Mouse (Mus musculus) midbrain, embryonic 12.5 days (tissue): ENCODE measurements around the gene Elmsan1. TPM values are rescaled to one million over a fixed set of nuclear protein-coding genes. Genes with fewer than 3 reads are reported as not detected.

Experiments
- ATAC-seq: fragments of 200-750 bp; cut with Nextera tagmentation; 2 replicates; pipeline ENCODE4 v1.8.0; 2017; ENCODE audit warnings: low read depth, moderate TSS enrichment, moderate library complexity; ENCODE audit not compliant: low FRiP score
- H3K27ac ChIP-seq: fragments of 300-500 bp; sonication (generic); replicated peaks from 2 replicates; pipeline ENCODE4 v1.5.1; 2016; ENCODE audit warnings: mild to moderate bottlenecking
- H3K27me3 ChIP-seq: fragments of 300-500 bp; sonication (generic); 2 replicates; pipeline ENCODE4 v1.6.1; 2016; ENCODE audit warnings: mild to moderate bottlenecking
- H3K36me3 ChIP-seq: fragments of 300-500 bp; sonication (generic); 2 replicates; pipeline ENCODE4 v1.6.1; 2016
- H3K4me1 ChIP-seq: fragments of 300-500 bp; sonication (generic); 2 replicates; pipeline ENCODE4 v1.6.1; 2016
- H3K4me2 ChIP-seq: fragments of 300-500 bp; sonication (generic); replicated peaks from 2 replicates; pipeline ENCODE4 v1.6.1; 2016; ENCODE audit warnings: mild to moderate bottlenecking, moderate library complexity
- H3K4me3 ChIP-seq: fragments of 300-500 bp; sonication (generic); 2 replicates; pipeline ENCODE4 v1.5.1; 2016; ENCODE audit warnings: mild to moderate bottlenecking
- H3K9ac ChIP-seq: fragments of 300-500 bp; sonication (generic); replicated peaks from 2 replicates; pipeline ENCODE4 v1.6.1; 2016; ENCODE audit warnings: mild to moderate bottlenecking, moderate library complexity
- H3K9me3 ChIP-seq: fragments of 300-500 bp; sonication (generic); 2 replicates; pipeline ENCODE4 v1.6.1; 2016; ENCODE audit warnings: mild to moderate bottlenecking
- WGBS: fragments of 180-500 bp; shearing (Covaris S2); methylation state at CpG from one replicate; pipeline ENCODE4 v1.1.7; 2016; 5-methylcytosine and 5-hydroxymethylcytosine counted together
- polyA plus RNA-seq: library from polyadenylated mRNA; unstranded; fragments of >200 nt; fragmentation: Nextera tagmentation; extraction: Ambion mirVana; gene quantifications from 2 replicates; pipeline ENCODE4 v1.2.1, GENCODE M21; 2016

The Elmsan1 gene
- polyA plus RNA-seq, 1 experiment from 2014 or later = 6.6 TPM

DNA sequence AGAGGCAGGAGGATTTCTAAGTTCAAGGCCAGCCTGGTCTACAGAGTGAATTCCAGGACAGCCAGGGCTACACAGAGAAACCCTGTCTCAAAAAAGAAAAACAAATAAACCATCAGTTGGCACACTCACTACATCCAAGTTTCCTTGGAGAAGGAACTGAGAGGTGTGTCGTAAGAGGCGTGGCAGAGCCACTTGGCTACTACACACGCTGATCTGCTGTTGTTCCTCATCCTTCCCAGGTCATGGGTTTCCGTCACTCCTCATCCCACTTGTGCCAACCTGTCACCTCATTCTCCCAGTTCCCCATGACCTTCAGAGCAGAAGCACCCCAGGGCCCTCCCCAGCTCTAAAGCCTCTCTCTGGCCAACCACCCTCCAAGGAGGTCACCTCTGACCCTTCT is 17.5 kb downstream of the Elmsan1 start:
- no peak overlapping the region for H3K27ac ChIP-seq
- peaks cover 13% of the 10 kb centered on the region; the same call in 1 of the 2 replicates for H3K4me1 ChIP-seq
- H3K27me3 ChIP-seq = 0 out of 2 replicates have a peak, but pooled peaks cover 2% of the 10 kb centered on the region
- H3K9me3 ChIP-seq = no peaks in the 10 kb centered on the region
- no peak overlapping the region for H3K4me3 ChIP-seq
- 99% methylated on average over 4 of the region's 4 CpGs for WGBS
- H3K36me3 ChIP-seq = no peaks in the 10 kb centered on the region
- H3K9ac ChIP-seq = no peak overlapping the region
- no peak overlapping the region for H3K4me2 ChIP-seq
- ATAC-seq = no peak

DNA sequence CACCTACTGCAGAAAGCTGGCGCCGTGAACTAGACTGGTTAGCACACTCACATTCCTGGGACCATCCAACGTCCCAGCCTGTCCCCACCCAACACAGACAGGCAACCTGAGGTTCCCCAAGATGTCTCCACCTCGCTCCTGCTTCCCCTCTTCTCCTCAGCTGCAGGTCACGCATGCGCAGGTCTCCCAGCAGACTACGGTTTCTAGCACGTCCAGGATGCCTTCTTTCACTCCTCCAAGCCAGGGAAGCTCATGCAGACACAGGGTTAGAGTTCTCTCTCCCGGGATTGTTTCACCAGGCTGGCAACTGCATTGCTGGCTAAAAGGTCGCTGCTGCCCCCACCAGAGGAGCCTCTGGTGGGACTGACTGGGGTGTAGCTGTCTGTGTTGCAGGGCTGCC is 19.8 kb downstream of the Elmsan1 start:
- no peak overlapping the region for H3K4me3 ChIP-seq
- no peak for ATAC-seq
- peaks cover 31% of the 10 kb centered on the region for H3K4me1 ChIP-seq
- H3K27ac ChIP-seq = no peak overlapping the region
- H3K27me3 ChIP-seq = peaks cover 13% of the 10 kb centered on the region; the same call in 1 of the 2 replicates
- no peaks in the 10 kb centered on the region for H3K36me3 ChIP-seq
- H3K9ac ChIP-seq = 0 out of 2 replicates have a peak overlapping the region, but pooled peaks have one; percentile 11
- H3K9me3 ChIP-seq = no peaks in the 10 kb centered on the region
- 68% methylated on average over 10 of the region's 10 CpGs for WGBS
- H3K4me2 ChIP-seq = no peak overlapping the region

DNA sequence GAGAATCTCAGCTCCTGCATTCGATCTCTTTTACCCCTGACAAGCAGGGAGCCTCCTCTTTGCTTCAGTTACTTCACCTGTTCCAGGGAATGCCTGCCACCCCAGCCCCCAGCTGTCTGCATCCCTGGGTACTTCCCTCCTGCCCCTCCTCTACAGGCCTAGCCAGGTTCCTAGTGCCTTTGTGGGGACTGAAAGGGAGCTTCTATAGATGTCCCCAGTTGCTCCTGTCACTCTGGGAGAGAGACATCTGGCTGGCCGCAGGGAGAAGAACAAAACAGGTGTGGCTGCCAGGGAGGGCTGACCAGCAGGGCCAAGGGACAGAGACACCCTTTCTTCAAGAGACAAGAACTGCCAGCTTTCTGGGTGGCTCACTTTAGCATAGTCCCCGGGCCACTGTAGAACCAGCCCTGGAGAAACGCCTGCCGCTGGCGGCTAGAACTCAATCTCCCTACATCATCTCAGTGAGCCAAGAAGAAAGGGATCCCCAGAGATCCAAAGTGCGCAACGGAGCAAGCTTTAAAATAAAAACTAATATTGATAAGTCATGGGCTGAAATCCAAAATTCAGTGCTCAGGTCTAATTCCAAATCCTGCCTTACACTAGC is 20.5 kb downstream of the Elmsan1 start:
- 56% methylated on average over 8 of the region's 8 CpGs for WGBS
- no peak overlapping the region for H3K4me2 ChIP-seq
- H3K9me3 ChIP-seq = no peaks in the 10 kb centered on the region
- no peak overlapping the region for H3K9ac ChIP-seq
- H3K4me1 ChIP-seq = peaks cover 31% of the 10 kb centered on the region
- no peaks in the 10 kb centered on the region for H3K36me3 ChIP-seq
- no peak for ATAC-seq
- H3K4me3 ChIP-seq = no peak overlapping the region
- peaks cover 13% of the 10 kb centered on the region; the same call in 1 of the 2 replicates for H3K27me3 ChIP-seq
- H3K27ac ChIP-seq = no peak overlapping the region

DNA sequence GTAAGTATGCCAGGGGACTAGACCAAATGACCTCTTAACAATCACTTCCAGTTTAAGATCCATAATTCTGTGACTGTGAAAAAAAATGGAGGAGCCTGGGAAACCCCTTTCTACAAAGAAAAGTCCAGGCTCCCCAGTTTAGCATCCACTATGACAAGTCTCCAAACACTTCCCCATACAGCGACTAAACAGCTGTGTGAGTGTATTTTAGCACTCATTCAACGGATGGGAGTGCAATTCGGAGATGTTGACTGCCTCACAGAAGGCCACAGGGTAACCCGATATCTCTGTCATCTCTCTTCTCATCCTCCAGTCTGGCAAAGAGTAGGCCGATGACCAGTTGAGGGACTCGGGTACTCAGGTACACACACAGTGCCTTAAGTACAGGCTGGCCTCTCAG is 23.5 kb downstream of the Elmsan1 start:
- Histone ChIP-seq H3K27me3 (peaks cover 13% of the 10 kb centered on the region; the same call in 1 of the 2 replicates), H3K4me3 (no peak overlapping the region), H3K27ac (no peak overlapping the region), H3K36me3 (no peaks in the 10 kb centered on the region), H3K4me2 (no peak overlapping the region), H3K9ac (no peak overlapping the region), H3K4me1 (peaks cover 54% of the 10 kb centered on the region), H3K9me3 (no peaks in the 10 kb centered on the region)
- no peak for ATAC-seq
- 51% methylated on average over 6 of the region's 6 CpGs for WGBS

DNA sequence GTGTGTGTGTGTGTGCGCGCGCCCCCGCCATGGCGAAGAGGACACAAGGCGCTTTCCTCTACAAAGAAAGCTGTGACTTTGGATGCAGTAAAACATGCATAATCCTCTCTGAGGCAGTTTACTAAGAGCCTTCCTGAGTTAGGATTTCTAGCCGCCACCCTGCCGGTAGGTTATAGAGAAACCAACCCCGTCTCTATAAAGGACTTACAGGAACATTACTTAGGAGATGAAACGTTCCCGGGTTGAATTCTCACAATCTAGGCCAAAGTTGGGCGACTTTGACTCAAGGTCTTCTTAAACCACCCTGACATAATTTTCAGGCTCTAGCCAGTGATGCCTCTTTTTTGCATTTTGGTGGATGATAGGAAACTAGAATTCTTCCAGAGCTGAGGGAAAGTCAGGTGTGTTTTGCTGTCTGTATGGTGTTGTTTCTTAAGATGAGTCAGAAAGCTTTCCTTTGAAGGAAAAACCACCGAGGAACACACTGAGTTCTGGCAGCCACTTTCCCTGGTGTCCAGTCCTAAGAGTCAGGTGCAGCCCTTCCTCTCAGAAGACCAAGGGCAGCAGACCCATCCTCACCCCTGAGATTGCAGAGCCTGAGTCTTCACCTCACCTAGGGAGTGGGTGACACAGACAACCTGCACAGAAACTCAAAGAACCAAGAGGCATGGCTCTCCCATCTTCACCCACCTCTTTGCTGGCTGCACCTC is 24.1 kb downstream of the Elmsan1 start:
- WGBS = 6% methylated on average over 10 of the region's 13 CpGs
- Histone ChIP-seq H3K4me3 (peak overlapping the region; percentile 78), H3K27ac (peak overlapping the region; percentile 89), H3K4me2 (peak overlapping the region; percentile 82), H3K9me3 (no peaks in the 10 kb centered on the region), H3K9ac (peak overlapping the region; percentile 90), H3K4me1 (peaks cover 60% of the 10 kb centered on the region), H3K27me3 (peaks cover 13% of the 10 kb centered on the region; the same call in 1 of the 2 replicates), H3K36me3 (no peaks in the 10 kb centered on the region)
- ATAC-seq = 0 out of 2 replicates have a peak, but pooled peaks have one; percentile 2

DNA sequence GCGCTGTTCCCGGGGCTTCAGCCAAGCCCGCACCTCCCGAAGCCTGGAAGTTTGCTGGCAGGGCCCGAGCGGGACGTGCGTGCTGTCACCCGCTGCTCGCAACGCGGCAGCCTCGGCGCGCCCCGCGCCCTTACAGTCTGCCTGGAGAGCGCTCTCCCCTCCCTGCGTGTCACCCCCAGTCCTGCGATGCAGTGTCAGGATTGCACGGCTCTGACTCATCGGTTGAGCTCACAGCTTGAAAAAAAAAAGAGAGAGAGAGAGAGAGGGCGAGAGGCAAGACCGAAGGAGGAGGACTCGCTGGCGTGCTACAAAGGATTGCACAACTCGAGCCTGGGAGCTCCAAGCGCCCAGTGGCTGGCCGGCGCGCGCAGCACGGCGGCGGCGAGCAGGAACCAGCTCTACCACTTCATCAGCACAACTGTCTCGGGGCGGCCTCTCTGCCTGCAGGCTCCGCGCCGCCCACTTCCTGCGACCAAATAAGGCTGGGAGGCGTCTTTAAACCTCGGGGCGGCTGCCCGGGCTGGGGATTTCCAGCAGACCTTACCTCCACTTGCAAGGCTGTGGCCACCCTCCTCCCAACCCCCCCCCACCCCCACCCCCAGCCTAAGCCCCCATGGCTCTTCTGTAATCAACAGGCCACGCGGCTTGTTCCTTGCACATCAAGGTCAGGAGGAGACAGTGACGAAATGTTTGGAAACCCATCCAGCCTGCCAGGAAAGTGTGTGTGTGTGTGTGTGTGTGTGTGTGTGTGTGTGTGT is 24.9 kb downstream of the Elmsan1 start:
- WGBS = under 1% methylated on average over 46 of the region's 49 CpGs
- H3K27ac ChIP-seq = peak overlapping the region; percentile 89
- H3K9me3 ChIP-seq = no peaks in the 10 kb centered on the region
- ATAC-seq = peak; percentile 85
- H3K9ac ChIP-seq = peak overlapping the region; percentile 90
- H3K4me3 ChIP-seq = peak overlapping the region; percentile 78
- H3K4me1 ChIP-seq = peaks cover 67% of the 10 kb centered on the region
- no peaks in the 10 kb centered on the region for H3K36me3 ChIP-seq
- H3K4me2 ChIP-seq = peak overlapping the region; percentile 82
- H3K27me3 ChIP-seq = peaks cover 13% of the 10 kb centered on the region; the same call in 1 of the 2 replicates

DNA sequence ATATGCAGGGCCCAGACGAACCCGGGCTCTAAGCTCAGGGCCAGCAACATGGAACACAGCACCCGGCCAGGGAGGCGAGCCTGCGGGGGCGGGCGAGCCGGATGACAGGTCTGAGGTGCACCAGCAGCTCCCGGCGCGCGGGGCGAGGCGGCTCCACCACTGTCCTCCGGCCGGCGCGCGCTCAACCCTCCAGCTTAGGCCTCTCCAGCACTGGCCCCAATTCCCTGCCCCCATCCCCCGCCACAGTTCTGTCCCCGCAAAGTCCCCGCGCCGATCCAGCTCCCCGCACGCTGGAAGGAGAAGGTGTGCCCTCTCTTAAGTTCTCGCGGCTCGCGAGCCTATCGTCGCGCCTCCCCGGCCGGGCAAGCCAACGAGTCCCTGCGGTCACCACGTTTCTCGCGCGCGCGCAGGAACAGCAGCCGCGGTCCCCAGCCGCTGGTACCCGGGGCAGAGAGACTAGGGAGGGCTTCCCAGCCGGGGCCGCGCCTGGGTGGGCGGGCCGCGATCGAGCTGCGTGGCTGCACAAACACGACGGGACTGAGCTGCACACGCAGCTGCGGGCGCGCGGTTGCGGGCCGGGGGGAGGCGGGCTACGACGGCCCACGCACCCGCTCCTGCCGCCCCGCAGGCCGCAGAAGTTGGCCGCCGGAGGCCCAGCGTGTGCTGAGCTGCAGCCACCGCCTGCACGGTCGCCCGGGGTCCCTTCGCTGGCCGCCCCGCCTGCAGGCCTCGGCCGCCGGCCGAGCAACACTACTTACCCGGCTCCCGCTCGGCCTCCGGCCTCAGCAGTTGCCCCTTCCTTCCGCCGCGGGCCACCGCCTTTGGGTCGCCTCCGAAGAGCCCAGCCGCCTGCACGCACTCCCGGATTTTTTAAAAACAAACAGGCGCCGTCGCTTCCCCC is 25.7 kb downstream of the Elmsan1 start:
- peaks cover 71% of the 10 kb centered on the region for H3K4me1 ChIP-seq
- ATAC-seq = peak; percentile 45

DNA sequence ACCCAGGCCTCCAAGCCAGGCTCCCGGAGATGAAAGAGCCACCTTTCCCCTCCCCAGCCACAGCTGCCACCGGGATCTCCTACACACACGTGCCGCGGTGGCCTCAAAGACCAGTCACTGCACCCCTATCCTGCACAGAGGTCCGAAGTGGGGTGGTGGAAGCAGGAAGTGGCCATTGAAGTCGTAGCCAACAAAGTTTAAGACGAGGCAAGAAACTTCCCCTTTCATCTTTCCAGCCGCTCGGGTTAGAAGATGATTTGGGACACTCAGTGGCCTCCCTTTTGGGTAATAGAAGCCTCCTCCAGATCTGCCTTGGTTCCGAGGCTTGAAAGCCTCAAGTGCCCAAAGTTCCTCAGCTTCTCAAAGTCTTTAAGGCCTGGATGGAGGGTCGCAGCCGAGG is 26.4 kb downstream of the Elmsan1 start:
- no peak for ATAC-seq
- Histone ChIP-seq H3K36me3 (no peaks in the 10 kb centered on the region), H3K4me2 (peak overlapping the region; percentile 82), H3K27me3 (peaks cover 18% of the 10 kb centered on the region), H3K4me3 (peak overlapping the region; percentile 78), H3K4me1 (peaks cover 71% of the 10 kb centered on the region), H3K9me3 (no peaks in the 10 kb centered on the region), H3K27ac (peak overlapping the region; percentile 89), H3K9ac (peak overlapping the region; percentile 90)
- WGBS = 3% methylated on average over 13 of the region's 13 CpGs

More for the DNA sequence above, 25.7 kb downstream of the Elmsan1 start:
- Histone ChIP-seq H3K9ac (peak overlapping the region; percentile 90), H3K4me2 (peak overlapping the region; percentile 82), H3K27ac (peak overlapping the region; percentile 89), H3K9me3 (no peaks in the 10 kb centered on the region), H3K4me3 (peak overlapping the region; percentile 78), H3K27me3 (peaks cover 16% of the 10 kb centered on the region), H3K36me3 (no peaks in the 10 kb centered on the region)
- whole genome bisulfite sequencing = under 1% methylated on average over 84 of the region's 102 CpGs

DNA sequence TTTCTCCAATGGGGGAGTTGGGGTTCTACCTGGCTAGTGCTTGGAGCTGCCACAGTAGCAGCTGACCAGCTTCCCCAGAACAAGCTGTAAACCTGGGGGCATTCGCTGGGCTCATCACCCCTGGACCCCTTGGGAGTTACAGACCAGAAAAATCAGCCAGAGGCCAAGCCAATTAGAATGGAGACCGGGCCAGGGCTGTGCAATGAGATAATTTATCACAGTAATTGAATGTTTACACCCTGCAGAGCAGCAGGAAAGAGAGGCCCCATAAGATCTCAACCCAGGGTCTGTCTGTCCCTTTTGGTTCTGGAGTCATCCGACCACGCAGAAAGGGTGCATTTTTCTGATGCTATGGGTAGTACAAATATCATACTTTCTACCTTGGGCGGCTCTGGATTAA is 26.9 kb downstream of the Elmsan1 start:
- H3K9ac ChIP-seq = peak overlapping the region; percentile 90
- no peak for ATAC-seq
- H3K9me3 ChIP-seq = no peaks in the 10 kb centered on the region
- H3K36me3 ChIP-seq = no peaks in the 10 kb centered on the region
- peaks cover 75% of the 10 kb centered on the region for H3K4me1 ChIP-seq
- H3K4me3 ChIP-seq = peak overlapping the region; percentile 78
- H3K27ac ChIP-seq = 0 out of 2 replicates have a peak overlapping the region, but pooled peaks have one; percentile 7
- 21% methylated on average over 5 of the region's 5 CpGs for WGBS
- H3K4me2 ChIP-seq = peak overlapping the region; percentile 82
- peaks cover 18% of the 10 kb centered on the region for H3K27me3 ChIP-seq

DNA sequence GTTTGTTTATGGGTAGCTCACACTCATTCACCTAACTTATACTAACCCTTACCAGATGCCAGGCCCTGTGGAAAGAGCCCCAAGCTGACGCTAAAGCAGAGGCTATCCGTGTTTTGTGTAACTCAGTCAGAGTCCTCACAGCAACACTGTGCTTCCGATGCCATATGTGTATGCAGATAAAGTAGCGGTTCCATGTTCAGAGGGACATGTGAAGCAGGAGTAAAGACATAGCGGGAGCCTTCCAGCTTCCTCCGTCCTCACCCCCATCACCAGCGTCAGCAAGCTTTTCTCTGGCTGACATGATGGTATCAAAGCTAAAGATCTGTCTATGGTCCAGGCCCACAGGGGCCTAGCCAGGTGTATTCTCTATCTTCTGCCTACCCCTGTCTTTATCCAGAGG is 27.5 kb downstream of the Elmsan1 start:
- Histone ChIP-seq H3K9me3 (no peaks in the 10 kb centered on the region), H3K4me1 (peaks cover 78% of the 10 kb centered on the region), H3K4me3 (no peak overlapping the region), H3K9ac (peak overlapping the region; percentile 20), H3K36me3 (0 out of 2 replicates have a peak, but pooled peaks cover 5% of the 10 kb centered on the region), H3K4me2 (peak overlapping the region; percentile 82), H3K27ac (0 out of 2 replicates have a peak overlapping the region, but pooled peaks have one; percentile 7), H3K27me3 (peaks cover 16% of the 10 kb centered on the region)
- WGBS = 69% methylated on average over 7 of the region's 7 CpGs
- ATAC-seq = no peak
